Mouse (Mus musculus) ES-Bruce4 (cell line): Measurements from ENCODE around the gene D630045J12Rik. TPM values are rescaled to one million over a fixed set of nuclear protein-coding genes. Genes with fewer than 3 reads are reported as not detected.

Experiments
- H3K27ac ChIP-seq: 2 replicates; pipeline ENCODE4 v1.5.1; 2012; ENCODE audit warnings: low read length, inconsistent platforms; ENCODE audit not compliant: insufficient read depth
- H3K27me3 ChIP-seq: 2 replicates; pipeline ENCODE4 v1.6.1; 2012; ENCODE audit warnings: mild to moderate bottlenecking, low read length, inconsistent platforms; ENCODE audit not compliant: control insufficient read depth, poor library complexity, insufficient read depth, severe bottlenecking
- H3K36me3 ChIP-seq: 2 replicates; pipeline ENCODE4 v1.6.1; 2012; ENCODE audit warnings: inconsistent platforms, mild to moderate bottlenecking, low read length, moderate library complexity; ENCODE audit not compliant: control insufficient read depth, poor library complexity, insufficient read depth, severe bottlenecking
- H3K4me1 ChIP-seq: one replicate; pipeline ENCODE4 v1.8.1; 2011; ENCODE audit warnings: low read length; ENCODE audit not compliant: control insufficient read depth, insufficient read depth
- H3K4me3 ChIP-seq: 2 replicates; pipeline ENCODE4 v1.5.1; 2011; ENCODE audit warnings: low read depth, mild to moderate bottlenecking, low read length
- H3K9ac ChIP-seq: 2 replicates; pipeline ENCODE4 v1.6.1; 2012; ENCODE audit warnings: low read depth, mild to moderate bottlenecking, inconsistent platforms; ENCODE audit not compliant: poor library complexity, severe bottlenecking
- H3K9me3 ChIP-seq: replicated peaks from 2 replicates; pipeline ENCODE4 v1.6.1; 2012; ENCODE audit warnings: mild to moderate bottlenecking, low read length, inconsistent platforms; ENCODE audit not compliant: control insufficient read depth, poor library complexity, insufficient read depth, severe bottlenecking
- CTCF ChIP-seq: IDR thresholded peaks from one replicate; pipeline ENCODE4 v1.8.1; 2011; ENCODE audit warnings: low read depth, low read length
- EP300 ChIP-seq: IDR thresholded peaks from 2 replicates; pipeline ENCODE4 v1.6.1; 2011; ENCODE audit warnings: low read depth, low read length; ENCODE audit not compliant: insufficient read depth
- POLR2A ChIP-seq: IDR thresholded peaks from one replicate; pipeline ENCODE4 v1.8.1; 2011; ENCODE audit warnings: low read length; ENCODE audit not compliant: insufficient read depth
- polyA plus RNA-seq: library from polyadenylated mRNA; stranded (reverse); fragments of >200 nt; gene quantifications from 2 replicates; pipeline ENCODE4 v1.2.4, GENCODE M21; 2011; ENCODE audit warnings: low read depth; ENCODE audit not compliant: missing spikeins, insufficient read depth, insufficient read length

D630045J12Rik gene
- polyA plus RNA-seq, 1 experiment: 8.3 TPM

- H3K27ac ChIP-seq: no peak overlapping the region
Observed at GRCm38 (mm10) chr6:38121843-38122242, 132.0 kb downstream of the D630045J12Rik start.

GRCm38 (mm10) chr6:38120681-38121371 lies 133.0 kb downstream of the D630045J12Rik start:
- Histone ChIP-seq H3K36me3 (no peaks in the 10 kb centered on the region), H3K4me3 (no peak overlapping the region), H3K27me3 (no peaks in the 10 kb centered on the region), H3K27ac (no peak overlapping the region), H3K4me1 (no peaks in the 10 kb centered on the region), H3K9me3 (peaks cover 11% of the 10 kb centered on the region), H3K9ac (no peak overlapping the region)
- TF ChIP-seq EP300 (no peak), POLR2A (no peak), CTCF (no peak)

More at GRCm38 (mm10) chr6:38121843-38122242, 132.0 kb downstream of the D630045J12Rik start:
- Histone ChIP-seq H3K9me3 (peaks cover 11% of the 10 kb centered on the region), H3K4me3 (no peak overlapping the region), H3K4me1 (no peaks in the 10 kb centered on the region), H3K36me3 (no peaks in the 10 kb centered on the region), H3K9ac (no peak overlapping the region), H3K27me3 (no peaks in the 10 kb centered on the region)
- no peak for TF ChIP-seq EP300
- TF ChIP-seq CTCF: no peak
- TF ChIP-seq POLR2A: no peak

DNA sequence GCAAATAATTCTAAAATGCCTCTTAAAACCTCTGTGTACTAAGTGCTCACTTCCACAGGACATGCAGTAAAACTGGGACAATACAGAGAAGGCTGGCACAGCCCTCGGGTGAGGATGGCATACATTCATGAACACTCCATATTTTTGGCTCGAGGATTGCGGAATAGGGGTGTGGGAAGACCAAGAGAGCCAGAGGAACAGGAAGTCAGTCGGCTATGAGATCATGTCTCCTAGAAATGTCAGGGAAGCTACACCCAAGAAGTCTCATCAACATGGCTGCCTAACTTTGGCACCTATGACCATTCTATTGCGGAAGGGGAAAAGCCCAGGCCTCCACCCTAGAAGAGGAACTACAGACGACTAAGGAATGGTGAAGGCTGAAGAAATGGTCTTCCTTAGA lies 135.5 kb downstream of the D630045J12Rik start:
- TF ChIP-seq EP300 (no peak), CTCF (no peak), POLR2A (no peak)

GRCm38 (mm10) chr6:38116107-38116770 lies 137.6 kb downstream of the D630045J12Rik start:
- no peaks in the 10 kb centered on the region for H3K4me1 ChIP-seq
- no peaks in the 10 kb centered on the region for H3K36me3 ChIP-seq
- H3K9ac ChIP-seq: no peak overlapping the region
- no peaks in the 10 kb centered on the region for H3K27me3 ChIP-seq
- H3K9me3 ChIP-seq: peaks cover 8% of the 10 kb centered on the region
- TF ChIP-seq POLR2A (no peak), EP300 (no peak), CTCF (no peak)
- no peak overlapping the region for H3K4me3 ChIP-seq
- no peak overlapping the region for H3K27ac ChIP-seq

More for the DNA sequence above, 135.5 kb downstream of the D630045J12Rik start:
- Histone ChIP-seq H3K9ac (no peak overlapping the region), H3K27me3 (no peaks in the 10 kb centered on the region), H3K4me1 (no peaks in the 10 kb centered on the region), H3K27ac (no peak overlapping the region), H3K36me3 (no peaks in the 10 kb centered on the region), H3K4me3 (no peak overlapping the region), H3K9me3 (peaks cover 8% of the 10 kb centered on the region)

GRCm38 (mm10) chr6:38110859-38111258 lies 142.9 kb downstream of the D630045J12Rik start:
- Histone ChIP-seq H3K9ac (no peak overlapping the region), H3K27me3 (no peaks in the 10 kb centered on the region), H3K36me3 (no peaks in the 10 kb centered on the region), H3K27ac (no peak overlapping the region), H3K4me3 (no peak overlapping the region), H3K9me3 (no peaks in the 10 kb centered on the region), H3K4me1 (no peaks in the 10 kb centered on the region)
- TF ChIP-seq CTCF: no peak
- no peak for TF ChIP-seq EP300
- no peak for TF ChIP-seq POLR2A

DNA sequence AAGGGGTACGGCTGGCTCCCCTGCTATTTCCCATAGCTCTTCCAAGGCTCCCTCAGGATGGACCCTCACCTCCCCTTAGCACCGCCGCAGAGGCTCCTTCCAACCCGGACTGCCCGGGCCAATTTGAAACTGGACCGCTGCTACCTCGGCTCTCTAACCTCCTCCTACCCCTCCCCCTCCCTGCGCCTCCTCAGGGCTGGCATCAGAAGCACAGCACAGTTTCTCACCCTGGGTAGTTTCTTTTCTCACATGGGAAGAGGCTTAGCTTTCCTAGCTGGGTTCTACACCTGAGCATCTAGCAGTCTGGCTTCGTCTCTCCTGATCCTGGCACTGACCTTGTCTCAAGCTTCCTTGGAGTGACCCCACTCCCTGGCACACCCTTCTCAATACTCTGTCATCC lies 143.9 kb downstream of the D630045J12Rik start:
- H3K4me3 ChIP-seq: no peak overlapping the region; the same call in 1 of the 2 replicates
- no peak overlapping the region for H3K27ac ChIP-seq
- H3K9ac ChIP-seq: no peak overlapping the region
- TF ChIP-seq EP300 (no peak), POLR2A (no peak), CTCF (no peak)
- no peaks in the 10 kb centered on the region for H3K9me3 ChIP-seq
- no peaks in the 10 kb centered on the region for H3K36me3 ChIP-seq
- H3K27me3 ChIP-seq: no peaks in the 10 kb centered on the region
- no peaks in the 10 kb centered on the region for H3K4me1 ChIP-seq
